ENCODE assay signal across 12 mouse cellular contexts in genomic region chr8:61446329-61446728, GRCm38 (mm10). TPM values are rescaled to one million over a fixed set of nuclear protein-coding genes. Genes with fewer than 3 reads are reported as not detected.
DNase-seq lines count a peak whose midpoint lies in the region; ATAC-seq lines count a peak whose summit lies in the region.
"Had no signal": no experiment of that assay in that cellular context is flagged by ENCODE, and none has a peak within 500 bp of the region (broad histone marks: within the 10 kb centered on the region; RNA-seq: fewer than 3 reads in every experiment).

No protein-coding gene starts in this region.

- H3K27ac ChIP-seq in embryonic facial prominence, embryonic 12.5 days, result no peak overlapping the region
- no peak overlapping the region; the same call in 1 of the 2 replicates for H3K27ac ChIP-seq in embryonic facial prominence, embryonic 10.5 days (replicated peaks)
- H3K27ac ChIP-seq in hindbrain, embryonic 10.5 days, result peak overlapping the region; percentile 69; the same call in 1 of the 2 replicates
- peak overlapping the region; percentile 72 for H3K27ac ChIP-seq in midbrain, embryonic 15.5 days
- H3K27ac ChIP-seq: kidney, postnatal 0 days had no signal

- DNase-seq in embryonic facial prominence, embryonic 10.5 days (ENCODE audit: low spot score), result no peak
- peak; percentile 15 for DNase-seq in Muller cell, postnatal 12 days (ENCODE audit: inconsistent ontology term)
- no peak for DNase-seq in hindbrain, embryonic 10.5 days (ENCODE audit: low spot score)
- no peak for DNase-seq in c-Kit-positive CD71-positive TER-119-positive erythroid progenitor cells, embryonic 14.5 days (ENCODE audit: low spot score)
- no peak for DNase-seq in right cerebral cortex, postnatal 10 days (ENCODE audit: low spot score in 2 of 2)
- DNase-seq in spleen, postnatal 36 days (ENCODE audit: low spot score in 2 of 2), result no peak
- DNase-seq: cerebellum, adult 11-12 months; gastrocnemius, postnatal 36 days; heart, postnatal 4 days had no signal

- H3K27me3 ChIP-seq in embryonic facial prominence, embryonic 12.5 days, result no peaks in the 10 kb centered on the region
- H3K27me3 ChIP-seq in embryonic facial prominence, embryonic 10.5 days (replicated peaks; ENCODE audit: low read depth, poor library complexity, severe bottlenecking), result no peaks in the 10 kb centered on the region
- no peaks in the 10 kb centered on the region for H3K27me3 ChIP-seq in hindbrain, embryonic 10.5 days (ENCODE audit: insufficient read depth, poor library complexity, severe bottlenecking)
- no peaks in the 10 kb centered on the region for H3K27me3 ChIP-seq in midbrain, embryonic 15.5 days (replicated peaks)

- peaks cover 7% of the 10 kb centered on the region; the same call in 1 of the 2 replicates for H3K4me1 ChIP-seq in embryonic facial prominence, embryonic 12.5 days
- H3K4me1 ChIP-seq in embryonic facial prominence, embryonic 10.5 days, result peaks cover 24% of the 10 kb centered on the region
- H3K4me1 ChIP-seq in hindbrain, embryonic 10.5 days (replicated peaks), result peaks cover 15% of the 10 kb centered on the region
- peaks cover 17% of the 10 kb centered on the region; the same call in 1 of the 2 replicates for H3K4me1 ChIP-seq in midbrain, embryonic 15.5 days

- no peaks in the 10 kb centered on the region for H3K9me3 ChIP-seq in embryonic facial prominence, embryonic 12.5 days
- H3K9me3 ChIP-seq in embryonic facial prominence, embryonic 10.5 days, result no peaks in the 10 kb centered on the region
- no peaks in the 10 kb centered on the region for H3K9me3 ChIP-seq in hindbrain, embryonic 10.5 days
- no peaks in the 10 kb centered on the region for H3K9me3 ChIP-seq in midbrain, embryonic 15.5 days

- WGBS in embryonic facial prominence, embryonic 12.5 days, result 48% methylated on average over 15 of the region's 15 CpGs
- 64% methylated on average over 15 of the region's 15 CpGs for WGBS in embryonic facial prominence, embryonic 10.5 days
- 68% methylated on average over 15 of the region's 15 CpGs for WGBS in hindbrain, embryonic 10.5 days
- WGBS in midbrain, embryonic 15.5 days, result 14% methylated on average over 15 of the region's 15 CpGs

- 0 out of 2 replicates have a peak overlapping the region, but pooled peaks have one; percentile 9 for H3K4me2 ChIP-seq in embryonic facial prominence, embryonic 12.5 days (replicated peaks)
- peak overlapping the region; percentile 35 for H3K4me2 ChIP-seq in midbrain, embryonic 15.5 days

- H3K9ac ChIP-seq in embryonic facial prominence, embryonic 12.5 days, result no peak overlapping the region
- no peak overlapping the region for H3K9ac ChIP-seq in midbrain, embryonic 15.5 days

- no peak overlapping the region for H3K4me3 ChIP-seq in embryonic facial prominence, embryonic 12.5 days
- no peak overlapping the region for H3K4me3 ChIP-seq in embryonic facial prominence, embryonic 10.5 days
- no peak overlapping the region for H3K4me3 ChIP-seq in hindbrain, embryonic 10.5 days
- peak overlapping the region; percentile 7; the same call in 1 of the 2 replicates for H3K4me3 ChIP-seq in midbrain, embryonic 15.5 days

- no peaks in the 10 kb centered on the region for H3K36me3 ChIP-seq in embryonic facial prominence, embryonic 12.5 days
- H3K36me3 ChIP-seq in embryonic facial prominence, embryonic 10.5 days (replicated peaks), result no peaks in the 10 kb centered on the region
- H3K36me3 ChIP-seq in hindbrain, embryonic 10.5 days, result no peaks in the 10 kb centered on the region
- H3K36me3 ChIP-seq in midbrain, embryonic 15.5 days (replicated peaks), result no peaks in the 10 kb centered on the region

- ATAC-seq in embryonic facial prominence, embryonic 12.5 days (ENCODE audit: insufficient number of reproducible peaks, insufficient read depth, low FRiP score, low TSS enrichment), result no peak
- peak; percentile 77 for ATAC-seq in midbrain, embryonic 15.5 days (replicated peaks)

RNA-seq across cellular contexts. Expression of gene Cbr4, which starts 41.2 kb away (rescaled TPM):
- 20.3 and 29.4 TPM in 2 replicates for polyA plus RNA-seq in embryonic facial prominence, embryonic 12.5 days (2016; fragmentation: Nextera tagmentation; extraction: Ambion mirVana)
- 26.9 and 31.6 TPM in 2 replicates for polyA plus RNA-seq in embryonic facial prominence, embryonic 10.5 days (2016; fragmentation: Nextera tagmentation; extraction: Ambion mirVana)
- polyA plus RNA-seq in hindbrain, embryonic 10.5 days (2016; fragmentation: Nextera tagmentation; extraction: Ambion mirVana), result 23.8 and 27.1 TPM in 2 replicates
- polyA plus RNA-seq in midbrain, embryonic 15.5 days (2015; fragmentation: Nextera tagmentation; extraction: Ambion mirVana), result 16.1 and 18.6 TPM in 2 replicates

Comparison
In these comparisons a context has a peak if more than half of its experiments do, and no peak if none do; other contexts are left out.
1. H3K27ac ChIP-seq: peak in hindbrain, embryonic 10.5 days (single experiment) and midbrain, embryonic 15.5 days (single experiment); none in embryonic facial prominence, embryonic 12.5 days (single experiment) and embryonic facial prominence, embryonic 10.5 days (single experiment).